Mouse (Mus musculus): ENCODE data around the gene Kdm5a.

The Kdm5a gene

GRCm38 (mm10) chr6:120363688-120364522 is at the start of gene Kdm5a, which contains the start of gene Ccdc77:
Kdm5a (plus strand) TSS chr6:120364124.
Ccdc77 (minus strand) TSS chr6:120364374.
- peak; percentile 98 for DNase-seq (ENCODE audit: low read depth)

GRCm38 (mm10) chr6:120318303-120318940 is 45.5 kb upstream of the Kdm5a start:
- no peak for DNase-seq (ENCODE audit: low read depth)

- DNase-seq (ENCODE audit: low read depth): no peak
Measured at GRCm38 (mm10) chr6:120319129-120319528, 44.8 kb upstream of the Kdm5a start.

- DNase-seq (ENCODE audit: low read depth): no peak
Measured at GRCm38 (mm10) chr6:120320369-120320768, 43.6 kb upstream of the Kdm5a start.

GRCm38 (mm10) chr6:120324295-120324927 is 39.5 kb upstream of the Kdm5a start:
- DNase-seq (ENCODE audit: low read depth): peak; percentile 87

GRCm38 (mm10) chr6:120332351-120332750 is 31.6 kb upstream of the Kdm5a start:
- DNase-seq (ENCODE audit: low read depth): peak; percentile 25

DNA sequence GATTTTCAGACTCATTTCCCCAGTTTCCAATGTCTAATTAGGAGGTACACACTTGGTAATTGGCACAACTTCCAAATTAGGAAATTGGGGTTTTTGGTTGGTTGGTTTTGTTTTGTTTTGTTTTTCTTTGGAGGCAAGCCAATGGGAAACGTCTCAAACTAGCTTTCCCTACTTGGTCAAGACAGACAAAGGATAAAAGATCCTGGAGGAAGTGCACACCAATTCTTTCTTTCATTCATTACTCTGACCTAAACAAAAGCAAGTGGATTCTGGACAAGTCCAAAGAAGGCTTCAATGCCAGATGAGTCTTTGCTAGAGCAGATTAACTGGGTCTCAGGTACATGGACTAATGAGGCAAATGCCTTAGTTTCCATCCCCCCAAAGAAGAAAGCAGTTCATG is 19.9 kb upstream of the Kdm5a start:
- no peak for DNase-seq (ENCODE audit: low read depth)

DNA sequence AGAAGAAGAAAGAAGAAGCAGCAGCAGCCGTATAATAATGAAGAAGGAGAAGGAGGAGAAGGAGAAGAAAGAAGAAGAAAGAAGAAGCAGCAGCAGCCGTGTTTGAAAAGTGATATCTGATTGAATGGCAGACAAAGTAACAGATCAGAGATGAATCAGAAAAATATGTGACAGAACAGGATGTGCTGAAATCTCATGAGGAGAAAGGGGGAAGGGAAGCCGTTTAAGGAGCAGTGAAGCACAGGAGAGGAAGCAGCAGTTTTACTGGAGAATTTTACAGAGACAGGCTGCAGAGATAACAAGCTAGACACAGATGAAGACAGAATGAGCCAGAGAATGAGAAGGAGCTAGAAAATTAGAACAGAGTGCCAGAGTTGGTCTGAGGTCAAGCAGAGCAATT is 14.9 kb upstream of the Kdm5a start:
- DNase-seq (ENCODE audit: low read depth): peak; percentile 53

- no peak for DNase-seq (ENCODE audit: low read depth)
Measured at GRCm38 (mm10) chr6:120356478-120356877, 7.4 kb upstream of the Kdm5a start.

- DNase-seq (ENCODE audit: low read depth): peak; percentile 98
Measured at GRCm38 (mm10) chr6:120356951-120357945, 6.7 kb upstream of the Kdm5a start.

- DNase-seq (ENCODE audit: low read depth): no peak
Measured at GRCm38 (mm10) chr6:120362124-120362523, 1.8 kb upstream of the Kdm5a start.

DNA sequence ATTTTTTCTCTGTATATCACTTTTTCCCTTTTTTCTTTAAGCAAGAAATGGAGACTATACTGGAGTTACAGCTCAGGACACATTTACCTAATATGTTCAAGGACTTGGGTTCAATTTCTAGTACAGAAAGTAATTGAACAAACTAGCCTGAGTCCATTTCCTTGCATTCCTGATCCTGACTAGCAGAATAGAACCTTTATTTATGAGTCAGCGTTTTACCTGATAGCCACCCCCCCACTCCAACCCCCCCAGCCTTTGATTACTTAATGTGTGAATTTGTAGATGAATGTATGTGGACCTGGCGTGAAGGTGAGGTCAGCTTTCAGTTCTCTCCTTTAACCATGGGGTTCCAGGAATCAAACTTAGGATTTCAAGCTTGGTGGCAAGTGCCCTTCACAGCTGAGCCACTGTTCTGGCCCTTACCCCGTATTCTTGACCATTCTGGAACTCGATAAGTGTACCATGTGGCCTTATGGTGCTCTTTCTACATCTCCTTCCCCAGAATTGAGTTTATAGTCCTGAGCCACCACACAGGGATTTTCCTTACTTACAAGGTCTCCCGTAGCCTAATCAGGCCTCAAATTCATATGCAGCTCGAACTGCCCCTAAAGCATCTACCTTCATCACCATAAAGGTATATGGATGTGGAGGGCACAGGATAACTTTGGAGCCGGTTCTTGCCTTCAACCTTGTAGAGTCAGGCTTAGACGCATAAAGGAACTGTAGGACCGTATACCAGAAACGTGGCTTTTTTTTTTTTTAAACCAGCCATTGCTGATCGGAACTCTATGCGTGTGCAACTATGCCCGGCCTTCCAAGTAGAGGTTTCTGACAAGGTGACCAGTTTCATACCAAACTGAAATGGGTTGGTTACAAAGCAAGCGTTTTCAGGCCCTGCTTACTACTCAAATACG is 893 bp upstream of the Kdm5a start:
- DNase-seq (ENCODE audit: low read depth): no peak

DNA sequence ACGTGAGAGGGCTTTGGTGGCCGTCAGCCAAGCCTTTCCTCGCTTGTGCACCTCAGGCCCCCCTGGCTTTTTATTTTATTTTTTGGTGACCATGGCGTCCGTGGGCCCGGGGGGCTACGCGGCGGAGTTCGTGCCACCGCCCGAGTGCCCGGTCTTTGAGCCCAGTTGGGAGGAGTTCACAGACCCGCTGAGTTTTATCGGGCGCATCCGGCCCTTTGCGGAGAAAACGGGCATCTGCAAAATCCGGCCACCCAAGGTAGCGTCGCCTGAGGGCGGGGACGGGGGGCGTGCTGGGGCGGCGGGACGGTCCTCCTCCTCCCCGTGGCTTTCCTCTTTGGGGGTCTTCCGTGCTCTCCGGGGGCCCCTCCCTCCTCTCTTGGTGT is 590 bp downstream of the Kdm5a start:
- no peak for DNase-seq (ENCODE audit: low read depth)

DNA sequence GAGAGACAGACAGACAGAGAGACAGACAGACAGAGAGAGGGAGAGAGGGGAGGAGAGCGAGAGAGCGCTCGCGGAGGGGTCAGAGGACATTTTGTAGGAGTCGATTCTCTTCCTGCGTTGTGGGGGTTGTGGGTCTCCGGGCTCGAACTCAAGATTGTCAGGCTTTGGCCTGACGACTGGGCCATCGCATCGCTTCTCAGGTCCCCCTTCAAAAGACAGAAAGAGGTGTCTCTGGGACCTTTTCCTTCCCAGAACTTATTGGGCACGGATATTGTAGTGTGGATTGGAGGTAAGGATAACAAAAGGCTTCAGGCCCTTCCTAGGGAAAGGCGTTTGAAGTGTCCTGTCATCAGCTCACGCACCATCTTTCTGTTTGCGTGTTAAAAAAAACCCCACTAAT is 1.1 kb downstream of the Kdm5a start:
- peak; percentile 50 for DNase-seq (ENCODE audit: low read depth)

- no peak for DNase-seq (ENCODE audit: low read depth)
Measured at GRCm38 (mm10) chr6:120376736-120377135, 12.8 kb downstream of the Kdm5a start.

GRCm38 (mm10) chr6:120390054-120390453 is 26.1 kb downstream of the Kdm5a start:
- DNase-seq (ENCODE audit: low read depth): no peak

- no peak for DNase-seq (ENCODE audit: low read depth)
Measured at GRCm38 (mm10) chr6:120392811-120393210, 28.9 kb downstream of the Kdm5a start.

DNA sequence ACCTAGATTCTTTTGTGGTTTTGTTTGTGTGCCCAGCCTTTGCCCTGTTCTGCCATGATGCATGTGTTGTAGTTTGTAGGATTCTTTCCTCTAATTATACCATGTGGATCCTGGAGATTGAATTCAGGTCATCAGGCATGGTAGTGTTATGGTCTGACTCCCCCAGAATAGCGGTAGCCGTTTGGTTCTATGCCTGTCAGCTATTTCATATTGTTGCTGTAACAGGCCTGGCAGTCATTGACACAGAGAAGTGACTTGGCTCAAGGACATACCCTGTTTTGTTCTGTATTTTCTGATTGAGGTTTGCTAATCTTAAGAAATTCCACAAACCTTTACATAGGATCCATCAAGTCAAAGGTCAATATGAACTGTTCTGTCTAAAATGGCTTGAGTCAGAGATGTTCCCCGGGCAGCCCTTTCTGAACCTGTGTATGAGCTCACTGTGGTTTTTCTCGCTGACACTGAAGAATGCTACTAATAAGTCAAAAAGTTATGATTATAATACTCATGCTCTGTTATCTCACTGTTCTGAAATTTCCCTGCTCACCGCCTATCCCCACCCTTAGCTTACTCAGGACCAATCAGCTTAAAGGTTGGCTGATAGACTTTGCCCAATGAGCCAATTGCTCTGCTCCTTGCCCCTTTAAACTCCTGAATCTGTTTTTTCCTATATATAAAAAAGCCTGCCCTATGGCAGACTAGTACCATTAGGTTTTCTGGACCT is 31.9 kb downstream of the Kdm5a start:
- no peak for DNase-seq (ENCODE audit: low read depth)

DNA sequence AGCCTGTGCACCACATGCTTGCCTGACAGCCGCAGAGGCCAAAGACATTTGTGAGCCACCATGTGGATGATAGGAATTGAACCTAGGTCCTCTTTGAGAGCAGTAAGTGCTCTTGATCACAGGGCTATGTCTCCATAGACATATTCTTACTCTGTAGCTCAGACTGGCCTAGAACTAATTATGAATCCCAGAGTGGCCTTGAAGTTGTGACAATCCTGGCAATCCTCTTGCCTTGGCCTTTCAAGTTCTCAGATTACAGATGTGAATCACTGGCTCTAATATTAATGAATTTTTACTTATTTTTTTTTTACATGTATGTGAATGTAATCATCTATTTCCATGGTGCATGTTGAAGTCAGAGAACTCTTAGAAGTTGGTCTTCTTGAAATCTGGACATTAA is 40.0 kb downstream of the Kdm5a start:
- no peak for DNase-seq (ENCODE audit: low read depth)

- no peak for DNase-seq (ENCODE audit: low read depth)
Measured at GRCm38 (mm10) chr6:120438161-120438560, 74.2 kb downstream of the Kdm5a start.
